Mouse (Mus musculus) CH12.LX (cell line): ENCODE results near the gene Nasp. TPM values are rescaled to one million over a fixed set of nuclear protein-coding genes. Genes with fewer than 3 reads are reported as not detected.
"Not testable (repeated sequence)": the region's sequence is repeated elsewhere in the genome, so short reads cannot be mapped to it uniquely, and the experiment has no call there.

Experiments used
- DNase-seq: peaks from one replicate; pipeline ENCODE4 v3.0.0-alpha.2; 2013; ENCODE audit errors: extremely low read depth
- H3K27ac ChIP-seq: 2 replicates; pipeline ENCODE4 v1.5.1; 2012; ENCODE audit warnings: low read depth, mild to moderate bottlenecking, control low read depth, moderate library complexity; ENCODE audit not compliant: insufficient read depth
- H3K27me3 ChIP-seq: replicated peaks from 2 replicates; pipeline ENCODE3; 2012; ENCODE audit warnings: inconsistent platforms
- H3K36me3 ChIP-seq, 2 experiments: replicated peaks in 1 of 2; 2 replicates each; pipeline versions ENCODE3 to v1.6.1; 2012; ENCODE audit warnings: inconsistent platforms in 1 of 2, low read length in 1 of 2, mild to moderate bottlenecking in 1 of 2, mixed read lengths in 1 of 2, moderate library complexity in 1 of 2; ENCODE audit not compliant: control insufficient read depth in 1 of 2, insufficient read depth in 1 of 2
- H3K4me1 ChIP-seq, 2 experiments: 2 replicates each; pipeline ENCODE4 v1.6.1; 2012; ENCODE audit warnings: inconsistent platforms in 1 of 2, moderate library complexity in 1 of 2; ENCODE audit not compliant: insufficient read depth in 2 of 2, control insufficient read depth in 1 of 2
- H3K4me2 ChIP-seq: 2 replicates; pipeline ENCODE4 v1.6.1; 2012; ENCODE audit warnings: low read depth, mild to moderate bottlenecking, control low read depth; ENCODE audit not compliant: poor library complexity, insufficient read depth, severe bottlenecking
- H3K4me3 ChIP-seq, 3 experiments: fragments of 150-350 bp in 1 of 3; sonication (generic) in 1 of 3; replicated peaks in 1 of 3; 2 replicates each; pipeline versions ENCODE3 to v1.5.1; 2011 to 2012; ENCODE audit warnings: low read depth in 2 of 3, low read length in 2 of 3, mild to moderate bottlenecking in 2 of 3, moderate library complexity in 2 of 3, control low read depth in 1 of 3, improper control_type of control experiment in 1 of 3, inconsistent platforms in 1 of 3, mixed read lengths in 1 of 3; ENCODE audit not compliant: poor library complexity in 1 of 3
- H3K79me2 ChIP-seq: replicated peaks from 2 replicates; pipeline ENCODE4 v1.6.1; 2012; ENCODE audit warnings: mild to moderate bottlenecking, moderate library complexity; ENCODE audit not compliant: control insufficient read depth, poor library complexity, insufficient read depth, severe bottlenecking; ENCODE audit errors: extremely low read depth
- H3K9ac ChIP-seq: 2 replicates; pipeline ENCODE4 v1.6.1; 2012; ENCODE audit warnings: low read depth, mild to moderate bottlenecking, control low read depth, moderate library complexity; ENCODE audit not compliant: insufficient read depth
- H3K9me3 ChIP-seq: replicated peaks from 2 replicates; pipeline ENCODE3; 2012; ENCODE audit warnings: low read length, inconsistent platforms, mixed read lengths
- BHLHE40 ChIP-seq: IDR thresholded peaks from 2 replicates; pipeline ENCODE4 v1.6.1; 2011; ENCODE audit warnings: mild to moderate bottlenecking, low read depth, low read length, improper control_type of control experiment
- CTCF ChIP-seq, 2 experiments: IDR thresholded peaks in 1 of 2; conservative IDR thresholded peaks in 1 of 2; 2 replicates each; pipeline ENCODE4 v1.5.1; 2011 to 2012; ENCODE audit warnings: low read depth in 2 of 2, low read length in 2 of 2, improper control_type of control experiment in 1 of 2, inconsistent platforms in 1 of 2, mild to moderate bottlenecking in 1 of 2, moderate library complexity in 1 of 2
- ELF1 ChIP-seq: IDR thresholded peaks from 2 replicates; pipeline ENCODE4 v1.6.1; 2014; ENCODE audit warnings: low read depth, mild to moderate bottlenecking, inconsistent platforms, low read length, improper control_type of control experiment
- EP300 ChIP-seq: IDR thresholded peaks from 2 replicates; pipeline ENCODE4 v1.6.1; 2011; ENCODE audit warnings: low read length, improper control_type of control experiment
- GABPA ChIP-seq: IDR thresholded peaks from 2 replicates; pipeline ENCODE4 v1.6.1; 2012; ENCODE audit warnings: low read depth, low read length, improper control_type of control experiment, inconsistent platforms; ENCODE audit not compliant: insufficient replicate concordance
- HCFC1 ChIP-seq: IDR thresholded peaks from 2 replicates; pipeline ENCODE4 v1.6.1; 2012; ENCODE audit warnings: low read depth, mild to moderate bottlenecking, inconsistent platforms, low read length, improper control_type of control experiment
- IRF4 ChIP-seq: IDR thresholded peaks from 2 replicates; pipeline ENCODE4 v1.6.1; 2014; ENCODE audit warnings: low read depth, mild to moderate bottlenecking, inconsistent platforms, low read length, improper control_type of control experiment
- MAX ChIP-seq: IDR thresholded peaks from 2 replicates; pipeline ENCODE4 v1.6.1; 2011; ENCODE audit warnings: low read length, improper control_type of control experiment
- MXI1 ChIP-seq: IDR thresholded peaks from 2 replicates; pipeline ENCODE4 v1.6.1; 2011; ENCODE audit warnings: mild to moderate bottlenecking, low read depth, low read length, improper control_type of control experiment
- NRF1 ChIP-seq: IDR thresholded peaks from 2 replicates; pipeline ENCODE4 v1.6.1; 2014; ENCODE audit warnings: low read depth, mild to moderate bottlenecking, inconsistent platforms, low read length, improper control_type of control experiment, moderate library complexity
- RCOR1 ChIP-seq: conservative IDR thresholded peaks from 2 replicates; pipeline ENCODE4 v1.6.1; 2012; ENCODE audit warnings: low read depth, mild to moderate bottlenecking, inconsistent platforms, low read length, improper control_type of control experiment
- SMC3 ChIP-seq: IDR thresholded peaks from 2 replicates; pipeline ENCODE4 v1.6.1; 2011; ENCODE audit warnings: low read depth, low read length, improper control_type of control experiment
- USF2 ChIP-seq: conservative IDR thresholded peaks from 2 replicates; pipeline ENCODE4 v1.6.1; 2011; ENCODE audit warnings: low read depth, low read length, improper control_type of control experiment
- ZC3H11A ChIP-seq: IDR thresholded peaks from 2 replicates; pipeline ENCODE4 v1.6.1; 2012; ENCODE audit warnings: low read depth, mild to moderate bottlenecking, inconsistent platforms, low read length, improper control_type of control experiment
- ZKSCAN1 ChIP-seq: IDR thresholded peaks from 2 replicates; pipeline ENCODE4 v1.6.1; 2012; ENCODE audit warnings: low read depth, inconsistent platforms, low read length, improper control_type of control experiment, borderline replicate concordance
- dilution Hi-C: fragments of 300-500 bp; cut with MboI; formaldehyde crosslinking; loops from 2 replicates; pipeline ENCODE4 v1.14.3; 2020; ENCODE audit warnings: low sequenced_read_pairs; ENCODE audit not compliant: extremely low pct_unique_long_range_greater_than_20kb, extremely low pct_ligation_motif_present
- in situ Hi-C: fragments of 300-500 bp; cut with MboI; formaldehyde crosslinking; loops from 3 replicates; pipeline ENCODE4 v1.14.3; 2019; ENCODE audit warnings: low sequenced_read_pairs, low pct_ligation_motif_present, low pct_unique_long_range_greater_than_20kb, mixed read lengths
- polyA plus RNA-seq: library from polyadenylated mRNA; unstranded; fragments of >175 nt; gene quantifications from 2 replicates; pipeline ENCODE4 v1.2.1, GENCODE M21; 2012; ENCODE audit warnings: low read depth; ENCODE audit not compliant: insufficient read length
- total RNA-seq, 2 experiments: library from RNA; depleted of rRNA; stranded (reverse); fragments of 300-350 nt in 1 of 2; fragments of >200 nt in 1 of 2; gene quantifications; 2 replicates each; pipeline ENCODE4 v1.2.3; 2012 to 2014

Gene Nasp
- total and polyA plus RNA-seq, 3 experiments = 139 to 347 (median 308) TPM

- H3K4me3 ChIP-seq = no peak overlapping the region
- no peak for DNase-seq
- no peak for TF ChIP-seq ZKSCAN1
- TF ChIP-seq NRF1 = no peak
- no peak for TF ChIP-seq ZC3H11A
- TF ChIP-seq SMC3 = no peak
- TF ChIP-seq HCFC1 = no peak
- TF ChIP-seq GABPA = no peak
- no peak for TF ChIP-seq RCOR1
- no peak for TF ChIP-seq USF2
- no peak overlapping the region for H3K4me2 ChIP-seq
- in situ Hi-C loops = no loop called here
- no peak overlapping the region for H3K27ac ChIP-seq
- H3K9me3 ChIP-seq = no peaks in the 10 kb centered on the region
- dilution Hi-C loops = no loop called here
- peaks cover 0 to 6% of the 10 kb centered on the region in 2 experiments; a peak in 2 of 4 replicates for H3K4me1 ChIP-seq
- no peaks in the 10 kb centered on the region for H3K27me3 ChIP-seq
- no peak overlapping the region for H3K9ac ChIP-seq
- H3K36me3 ChIP-seq = no peaks in the 10 kb centered on the region
- no peaks in the 10 kb centered on the region for H3K79me2 ChIP-seq
Measured at GRCm38 (mm10) chr4:116660829-116661228, 33.1 kb upstream of the Nasp start.

- H3K27ac ChIP-seq, H3K79me2 ChIP-seq, H3K4me2 ChIP-seq, in situ Hi-C loops, H3K4me3 ChIP-seq, H3K36me3 ChIP-seq, DNase-seq, dilution Hi-C loops, H3K27me3 ChIP-seq, H3K9me3 ChIP-seq, H3K9ac ChIP-seq: not testable (repeated sequence)
- H3K4me1 ChIP-seq = peaks cover 3 to 15% of the 10 kb centered on the region in 2 experiments; a peak in 3 of 4 replicates
Measured at GRCm38 (mm10) chr4:116659916-116660315, 32.2 kb upstream of the Nasp start.

- in situ Hi-C loops (no loop called here), dilution Hi-C loops (no loop called here)
- Histone ChIP-seq H3K36me3 (no peaks in the 10 kb centered on the region), H3K9me3 (no peaks in the 10 kb centered on the region), H3K9ac (no peak overlapping the region), H3K4me2 (no peak overlapping the region), H3K4me3 (no peak overlapping the region), H3K79me2 (no peaks in the 10 kb centered on the region), H3K27ac (no peak overlapping the region), H3K4me1 (peaks cover 3 to 17% of the 10 kb centered on the region in 2 experiments; a peak in 3 of 4 replicates), H3K27me3 (no peaks in the 10 kb centered on the region)
- TF ChIP-seq IRF4 (no peak), GABPA (no peak), ELF1 (no peak), EP300 (no peak), ZC3H11A (no peak), BHLHE40 (no peak), MAX (no peak), SMC3 (no peak), CTCF (conservative IDR thresholded peaks at IDR 0.05 in 1 of 2, IDR thresholded peaks at IDR 0.05 in 1 of 2; ENCODE audit: low read depth in 2 of 2, low read length in 2 of 2) (no peak), MXI1 (no peak)
- DNase-seq = no peak
Measured at GRCm38 (mm10) chr4:116659474-116659873, 31.7 kb upstream of the Nasp start.
